Mouse (Mus musculus) kidney, postnatal 14 days (tissue): ENCODE results near the gene Tlr2.
A peak's percentile ranks its signal among the peaks of the same experiment; 100 is the strongest.
"Not testable (repeated sequence)": the region's sequence is repeated elsewhere in the genome, so short reads cannot be mapped to it uniquely, and the experiment has no call there.

Experiments used
- DNase-seq: peaks from one replicate; pipeline ENCODE4 v3.0.0; 2022; ENCODE audit warnings: mixed read lengths

Gene Tlr2

GRCm38 (mm10) chr3:83841095-83841850 is at the start of gene Tlr2:
Tlr2 (minus strand) TSS chr3:83841767.
- peak; percentile 83 for DNase-seq

GRCm38 (mm10) chr3:83885163-83885562 is 43.6 kb upstream of the Tlr2 start:
- no peak for DNase-seq

- not testable (repeated sequence) for DNase-seq
Observed at GRCm38 (mm10) chr3:83879261-83880050, 37.9 kb upstream of the Tlr2 start.

GRCm38 (mm10) chr3:83878801-83879200 is 37.2 kb upstream of the Tlr2 start:
- DNase-seq, result no peak

GRCm38 (mm10) chr3:83876299-83876698 is 34.7 kb upstream of the Tlr2 start:
- DNase-seq, result no peak

- not testable (repeated sequence) for DNase-seq
Observed at GRCm38 (mm10) chr3:83875078-83875477, 33.5 kb upstream of the Tlr2 start.

- DNase-seq, result not testable (repeated sequence)
Observed at GRCm38 (mm10) chr3:83872853-83873252, 31.3 kb upstream of the Tlr2 start.

GRCm38 (mm10) chr3:83871962-83872361 is 30.4 kb upstream of the Tlr2 start:
- DNase-seq, result not testable (repeated sequence)

GRCm38 (mm10) chr3:83871559-83871958 is 30.0 kb upstream of the Tlr2 start:
- not testable (repeated sequence) for DNase-seq

GRCm38 (mm10) chr3:83869776-83870175 is 28.2 kb upstream of the Tlr2 start:
- no peak for DNase-seq

- not testable (repeated sequence) for DNase-seq
Observed at GRCm38 (mm10) chr3:83867026-83867425, 25.5 kb upstream of the Tlr2 start.

- DNase-seq, result no peak
Observed at GRCm38 (mm10) chr3:83865216-83865615, 23.6 kb upstream of the Tlr2 start.

GRCm38 (mm10) chr3:83864064-83864548 is 22.5 kb upstream of the Tlr2 start:
- DNase-seq, result no peak

GRCm38 (mm10) chr3:83862956-83863355 is 21.4 kb upstream of the Tlr2 start:
- DNase-seq, result peak; percentile 59

GRCm38 (mm10) chr3:83859595-83859994 is 18.0 kb upstream of the Tlr2 start:
- DNase-seq, result no peak

GRCm38 (mm10) chr3:83859071-83859470 is 17.5 kb upstream of the Tlr2 start:
- no peak for DNase-seq

GRCm38 (mm10) chr3:83857621-83858020 is 16.1 kb upstream of the Tlr2 start:
- no peak for DNase-seq

GRCm38 (mm10) chr3:83855643-83856042 is 14.1 kb upstream of the Tlr2 start:
- DNase-seq, result no peak

GRCm38 (mm10) chr3:83849341-83849740 is 7.8 kb upstream of the Tlr2 start:
- DNase-seq, result no peak

- no peak for DNase-seq
Observed at GRCm38 (mm10) chr3:83844766-83845520, 3.4 kb upstream of the Tlr2 start.

GRCm38 (mm10) chr3:83839477-83839876 is 2.1 kb downstream of the Tlr2 start:
- no peak for DNase-seq

- DNase-seq, result no peak
Observed at GRCm38 (mm10) chr3:83836685-83837084, 4.9 kb downstream of the Tlr2 start.

GRCm38 (mm10) chr3:83828145-83828611 is 13.4 kb downstream of the Tlr2 start:
- DNase-seq, result no peak
